Mouse (Mus musculus): ENCODE measurements around the gene Avpr1a. TPM values are rescaled to one million over a fixed set of nuclear protein-coding genes. Genes with fewer than 3 reads are reported as not detected.
A peak's percentile ranks its signal among the peaks of the same experiment; 100 is the strongest.

The Avpr1a gene
- polyA plus RNA-seq (2016; fragmentation: Nextera tagmentation; extraction: Ambion mirVana) = 0.06 and 0.25 TPM in 2 replicates

- WGBS = 5% methylated on average over 34 of the region's 34 CpGs
- Histone ChIP-seq H3K36me3 (no peaks in the 10 kb centered on the region), H3K27ac (replicated peaks) (no peak within 1 kb of the TSS), H3K4me3 (peak within 1 kb of the TSS; percentile 59), H3K9me3 (replicated peaks) (no peaks in the 10 kb centered on the region), H3K4me1 (peaks cover 20% of the 10 kb centered on the region), H3K27me3 (ENCODE audit: low read depth, poor library complexity, severe bottlenecking) (peaks cover 44% of the 10 kb centered on the region)
- peak; percentile 43 for DNase-seq (ENCODE audit: low spot score)
These were observed at the start of gene Avpr1a for GRCm38 (mm10) chr10:122447861-122448716. Gene Avpr1a (plus strand): TSS chr10:122448499.

DNA sequence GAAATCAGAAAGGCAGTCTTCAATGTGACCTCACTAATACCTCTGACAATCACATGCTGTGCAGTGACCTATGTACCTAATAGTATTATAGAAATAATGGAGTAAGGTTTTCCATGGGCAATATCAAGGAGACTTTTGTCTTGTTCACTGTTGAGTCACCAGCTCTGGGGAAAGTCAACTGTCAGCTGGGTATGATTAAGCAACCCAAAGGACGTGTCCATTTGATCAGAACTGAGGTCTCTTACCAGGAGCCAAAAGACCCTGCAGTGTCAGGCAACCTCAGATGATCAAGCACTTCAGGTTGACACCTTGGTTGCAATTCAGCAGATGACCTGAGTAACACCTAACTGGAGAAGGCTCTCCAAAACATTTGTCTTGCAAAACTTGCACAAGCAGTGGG is 46.0 kb upstream of the Avpr1a start:
- no peaks in the 10 kb centered on the region for H3K27me3 ChIP-seq (ENCODE audit: low read depth, poor library complexity, severe bottlenecking)
- 67% methylated on average over 1 of the region's 1 CpGs for WGBS

GRCm38 (mm10) chr10:122406333-122406732 is 42.0 kb upstream of the Avpr1a start:
- no peaks in the 10 kb centered on the region for H3K9me3 ChIP-seq (replicated peaks)
- H3K36me3 ChIP-seq = no peaks in the 10 kb centered on the region
- DNase-seq (ENCODE audit: low spot score) = no peak
- no peaks in the 10 kb centered on the region for H3K27me3 ChIP-seq (ENCODE audit: low read depth, poor library complexity, severe bottlenecking)
- no peaks in the 10 kb centered on the region for H3K4me1 ChIP-seq
- H3K4me3 ChIP-seq = no peak overlapping the region
- no peak overlapping the region for H3K27ac ChIP-seq (replicated peaks)
- 98% methylated on average over 6 of the region's 6 CpGs for WGBS

More for the DNA sequence above, 46.0 kb upstream of the Avpr1a start:
- Histone ChIP-seq H3K27ac (replicated peaks) (no peak overlapping the region), H3K4me3 (no peak overlapping the region), H3K9me3 (replicated peaks) (no peaks in the 10 kb centered on the region), H3K36me3 (no peaks in the 10 kb centered on the region), H3K4me1 (no peaks in the 10 kb centered on the region)
- no peak for DNase-seq (ENCODE audit: low spot score)

DNA sequence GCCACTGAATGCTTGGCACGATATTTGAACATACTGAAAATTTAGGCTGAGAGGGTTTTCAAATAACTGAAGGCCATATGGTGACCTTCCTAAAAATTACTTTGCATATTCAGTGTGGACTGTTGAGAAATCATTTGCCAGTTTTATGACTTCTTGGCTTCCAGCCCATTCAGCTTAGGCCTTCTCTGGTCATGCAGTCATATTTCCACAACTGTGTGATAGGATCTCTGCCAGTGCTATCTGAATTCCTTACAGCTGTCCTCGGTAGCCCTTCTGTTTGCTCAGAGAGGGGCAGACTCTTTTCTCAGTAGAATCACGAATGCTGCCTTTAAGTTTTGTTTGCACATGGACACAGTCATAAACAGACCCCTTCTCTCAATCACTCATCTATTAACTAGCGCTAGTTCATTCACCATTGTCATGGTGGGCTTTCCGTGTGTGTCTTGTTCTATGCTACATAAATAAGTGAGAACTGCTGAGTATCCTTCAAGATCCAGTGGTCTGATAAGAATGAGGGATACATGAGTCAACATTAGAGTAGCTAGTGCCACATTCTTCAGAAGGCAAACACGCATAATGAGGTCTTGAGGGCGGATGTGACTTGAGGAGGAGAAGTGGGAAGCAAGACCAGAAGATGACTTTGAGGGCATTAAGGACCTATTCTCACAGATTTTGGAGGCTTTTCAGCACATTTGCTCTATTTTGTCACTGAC is 39.4 kb upstream of the Avpr1a start:
- no peaks in the 10 kb centered on the region for H3K9me3 ChIP-seq (replicated peaks)
- no peaks in the 10 kb centered on the region for H3K36me3 ChIP-seq
- no peaks in the 10 kb centered on the region for H3K27me3 ChIP-seq (ENCODE audit: low read depth, poor library complexity, severe bottlenecking)
- H3K4me1 ChIP-seq = no peaks in the 10 kb centered on the region
- no peak overlapping the region for H3K4me3 ChIP-seq
- no peak overlapping the region for H3K27ac ChIP-seq (replicated peaks)
- DNase-seq (ENCODE audit: low spot score) = no peak
- WGBS = 92% methylated on average over 7 of the region's 7 CpGs

DNA sequence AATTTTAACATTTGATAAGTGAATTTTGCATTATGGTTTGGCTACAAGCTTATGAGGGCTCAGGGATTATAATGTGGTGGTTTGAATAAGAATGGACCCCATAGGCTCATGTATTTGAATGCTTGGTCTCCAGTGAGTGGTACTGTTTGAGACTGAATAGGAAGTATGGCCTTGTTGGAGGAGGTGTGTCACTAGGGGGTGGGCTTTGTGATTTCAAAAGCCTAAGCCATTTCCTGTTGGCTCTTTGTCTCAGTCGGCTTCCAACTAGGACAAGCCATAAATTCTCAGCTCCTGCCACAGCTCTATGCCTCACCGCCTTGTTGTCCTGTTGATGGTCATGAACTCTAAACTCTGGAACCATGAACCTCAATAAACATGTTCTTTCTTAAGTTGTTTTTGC is 37.5 kb upstream of the Avpr1a start:
- H3K9me3 ChIP-seq (replicated peaks) = no peaks in the 10 kb centered on the region
- no peaks in the 10 kb centered on the region for H3K36me3 ChIP-seq
- H3K27ac ChIP-seq (replicated peaks) = no peak overlapping the region
- H3K4me3 ChIP-seq = no peak overlapping the region
- no peaks in the 10 kb centered on the region for H3K4me1 ChIP-seq
- DNase-seq (ENCODE audit: low spot score) = no peak
- WGBS = 69% methylated on average over 2 of the region's 2 CpGs
- no peaks in the 10 kb centered on the region for H3K27me3 ChIP-seq (ENCODE audit: low read depth, poor library complexity, severe bottlenecking)

GRCm38 (mm10) chr10:122432690-122433089 is 15.6 kb upstream of the Avpr1a start:
- DNase-seq (ENCODE audit: low spot score) = no peak
- no peaks in the 10 kb centered on the region for H3K36me3 ChIP-seq
- 84% methylated on average over 4 of the region's 4 CpGs for WGBS
- no peaks in the 10 kb centered on the region for H3K27me3 ChIP-seq (ENCODE audit: low read depth, poor library complexity, severe bottlenecking)
- H3K4me1 ChIP-seq = no peaks in the 10 kb centered on the region
- no peak overlapping the region for H3K4me3 ChIP-seq
- H3K27ac ChIP-seq (replicated peaks) = no peak overlapping the region
- H3K9me3 ChIP-seq (replicated peaks) = no peaks in the 10 kb centered on the region

DNA sequence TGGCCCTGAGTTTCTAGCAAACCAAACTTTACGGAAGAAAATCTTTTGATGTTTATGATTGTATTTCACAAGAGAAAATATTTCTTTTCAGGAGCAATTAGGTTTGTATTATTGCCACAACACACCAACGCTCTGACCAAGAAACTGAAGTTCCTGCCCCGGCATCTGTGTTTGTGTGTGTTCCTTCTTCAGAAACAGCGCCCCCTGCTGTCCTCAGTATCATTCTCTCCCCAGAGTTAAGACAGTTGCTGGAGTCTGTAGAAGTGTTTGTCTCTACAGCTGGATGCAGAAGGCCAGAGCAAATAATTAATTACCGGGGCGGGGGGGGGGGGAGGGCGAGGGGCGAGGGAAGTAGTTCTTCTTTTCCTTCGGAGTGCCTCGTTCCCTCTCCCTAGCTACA is 1.0 kb upstream of the Avpr1a start:
- DNase-seq (ENCODE audit: low spot score) = peak; percentile 71
- no peaks in the 10 kb centered on the region for H3K9me3 ChIP-seq (replicated peaks)
- H3K4me3 ChIP-seq = no peak overlapping the region
- no peaks in the 10 kb centered on the region for H3K36me3 ChIP-seq
- H3K4me1 ChIP-seq = peaks cover 20% of the 10 kb centered on the region
- H3K27ac ChIP-seq (replicated peaks) = no peak overlapping the region
- peaks cover 44% of the 10 kb centered on the region for H3K27me3 ChIP-seq (ENCODE audit: low read depth, poor library complexity, severe bottlenecking)
- 26% methylated on average over 10 of the region's 10 CpGs for WGBS

GRCm38 (mm10) chr10:122448717-122449611 is 665 bp downstream of the Avpr1a start:
- Histone ChIP-seq H3K36me3 (no peaks in the 10 kb centered on the region), H3K9me3 (replicated peaks) (no peaks in the 10 kb centered on the region), H3K27ac (replicated peaks) (no peak overlapping the region), H3K4me1 (peaks cover 20% of the 10 kb centered on the region), H3K4me3 (peak overlapping the region; percentile 59), H3K27me3 (ENCODE audit: low read depth, poor library complexity, severe bottlenecking) (peaks cover 44% of the 10 kb centered on the region)
- 2% methylated on average over 70 of the region's 70 CpGs for WGBS
- DNase-seq (ENCODE audit: low spot score) = peak; percentile 62

GRCm38 (mm10) chr10:122449856-122450255 is 1.6 kb downstream of the Avpr1a start:
- H3K27me3 ChIP-seq (ENCODE audit: low read depth, poor library complexity, severe bottlenecking) = peaks cover 44% of the 10 kb centered on the region
- DNase-seq (ENCODE audit: low spot score) = no peak
- no peaks in the 10 kb centered on the region for H3K36me3 ChIP-seq
- no peak overlapping the region for H3K27ac ChIP-seq (replicated peaks)
- H3K4me1 ChIP-seq = peaks cover 20% of the 10 kb centered on the region
- no peaks in the 10 kb centered on the region for H3K9me3 ChIP-seq (replicated peaks)
- peak overlapping the region; percentile 59 for H3K4me3 ChIP-seq

GRCm38 (mm10) chr10:122453466-122453865 is 5.2 kb downstream of the Avpr1a start:
- Histone ChIP-seq H3K4me1 (peaks cover 12% of the 10 kb centered on the region), H3K4me3 (no peak overlapping the region), H3K9me3 (replicated peaks) (no peaks in the 10 kb centered on the region), H3K27me3 (ENCODE audit: low read depth, poor library complexity, severe bottlenecking) (peaks cover 28% of the 10 kb centered on the region), H3K36me3 (no peaks in the 10 kb centered on the region), H3K27ac (replicated peaks) (no peak overlapping the region)
- DNase-seq (ENCODE audit: low spot score) = no peak
- 83% methylated on average over 3 of the region's 3 CpGs for WGBS

GRCm38 (mm10) chr10:122455793-122456192 is 7.5 kb downstream of the Avpr1a start:
- Histone ChIP-seq H3K4me3 (no peak overlapping the region), H3K9me3 (replicated peaks) (no peaks in the 10 kb centered on the region), H3K36me3 (no peaks in the 10 kb centered on the region), H3K27me3 (ENCODE audit: low read depth, poor library complexity, severe bottlenecking) (peaks cover 5% of the 10 kb centered on the region), H3K27ac (replicated peaks) (no peak overlapping the region), H3K4me1 (no peaks in the 10 kb centered on the region)
- no peak for DNase-seq (ENCODE audit: low spot score)
- 90% methylated on average over 11 of the region's 11 CpGs for WGBS

GRCm38 (mm10) chr10:122476846-122477245 is 28.5 kb downstream of the Avpr1a start:
- no peaks in the 10 kb centered on the region for H3K9me3 ChIP-seq (replicated peaks)
- no peak for DNase-seq (ENCODE audit: low spot score)
- no peak overlapping the region for H3K27ac ChIP-seq (replicated peaks)
- H3K4me1 ChIP-seq = no peaks in the 10 kb centered on the region
- no peak overlapping the region for H3K4me3 ChIP-seq
- WGBS = 88% methylated on average over 5 of the region's 5 CpGs
- H3K36me3 ChIP-seq = no peaks in the 10 kb centered on the region
- H3K27me3 ChIP-seq (ENCODE audit: low read depth, poor library complexity, severe bottlenecking) = no peaks in the 10 kb centered on the region
